Mouse (Mus musculus): ENCODE data around the gene Pdgfa. TPM values are rescaled to one million over a fixed set of nuclear protein-coding genes. Genes with fewer than 3 reads are reported as not detected.

The Pdgfa gene
- polyA plus RNA-seq, 1 experiment = 9.7 TPM

- TF ChIP-seq POLR2A (IDR thresholded peaks at IDR 0.05; ENCODE audit: borderline replicate concordance, extremely low read depth, insufficient read depth, insufficient read length, poor library complexity, severe bottlenecking) = no peak
- TF ChIP-seq CTCF (IDR thresholded peaks at IDR 0.05; ENCODE audit: borderline replicate concordance, extremely low read depth, insufficient read depth, insufficient read length) = no peak
- no peak for DNase-seq (ENCODE audit: low read depth)
These were observed 45.9 kb downstream of the Pdgfa start for GRCm38 (mm10) chr5:138951305-138951704.

DNA sequence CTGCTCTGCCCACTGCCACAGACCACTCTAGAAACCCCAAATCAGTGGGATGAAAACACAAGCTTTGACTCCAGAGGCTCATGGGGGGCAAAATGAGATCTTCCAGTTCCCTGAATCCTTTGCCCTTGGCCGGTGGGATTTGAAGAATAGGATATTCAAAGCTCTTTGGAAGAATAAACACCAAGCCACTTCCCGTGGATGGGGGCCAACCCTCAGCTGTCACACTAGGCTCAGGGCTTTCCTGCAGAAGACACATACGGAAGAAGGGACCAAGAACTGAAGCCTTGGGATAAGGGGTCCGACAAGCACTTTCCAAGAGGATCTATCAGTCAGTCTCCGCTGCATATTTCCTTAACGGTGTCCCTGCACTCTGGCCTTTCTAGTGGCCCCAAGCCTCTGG is 48.0 kb downstream of the Pdgfa start:
- no peak for DNase-seq (ENCODE audit: low read depth)
- TF ChIP-seq POLR2A (IDR thresholded peaks at IDR 0.05; ENCODE audit: borderline replicate concordance, extremely low read depth, insufficient read depth, insufficient read length, poor library complexity, severe bottlenecking) (no peak), CTCF (IDR thresholded peaks at IDR 0.05; ENCODE audit: borderline replicate concordance, extremely low read depth, insufficient read depth, insufficient read length) (no peak)

DNA sequence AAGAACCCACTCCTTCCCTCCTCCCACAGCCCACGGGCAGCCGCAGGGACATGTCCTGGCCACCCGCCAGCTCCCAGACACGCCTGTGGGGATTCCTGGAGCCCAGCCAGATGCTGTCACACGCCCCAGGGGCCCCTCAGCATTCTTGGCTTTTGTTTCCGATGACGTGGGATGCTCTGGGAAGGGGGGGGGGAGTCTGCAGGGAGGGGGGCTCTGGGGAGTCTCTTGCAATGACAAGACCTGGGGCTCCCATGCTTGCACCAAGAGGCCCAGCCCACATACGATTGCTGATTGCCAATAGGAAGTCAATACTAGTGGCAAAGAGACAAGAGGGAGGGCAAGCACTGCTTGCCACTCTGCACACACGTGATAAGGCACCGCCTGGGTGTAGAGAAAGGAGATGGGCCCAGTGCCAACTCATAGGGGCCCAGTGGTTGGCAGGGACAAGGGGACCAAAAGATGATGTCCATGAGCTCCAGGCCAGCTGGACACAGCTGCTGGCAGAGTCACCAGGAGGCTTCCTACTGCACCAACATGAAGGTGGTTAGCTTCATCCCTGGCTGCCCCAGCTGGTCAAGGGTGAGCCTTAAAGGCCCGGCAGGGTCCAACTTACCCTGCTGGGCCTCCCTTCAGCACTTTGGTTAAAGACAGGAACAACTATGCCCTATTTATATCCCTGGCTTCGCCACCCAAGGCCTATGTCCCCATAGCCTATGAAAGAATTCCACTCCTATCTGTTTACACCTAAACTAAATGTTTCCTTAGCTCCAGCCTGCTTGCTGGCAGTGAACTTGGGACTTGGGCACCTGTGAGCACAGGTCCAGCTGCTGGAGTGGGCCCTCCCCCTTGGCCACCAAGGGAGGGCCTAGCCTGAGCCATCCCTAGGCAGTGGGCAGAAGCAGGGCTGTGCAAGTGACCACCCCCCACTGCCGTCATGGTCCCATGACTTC is 48.9 kb downstream of the Pdgfa start:
- TF ChIP-seq POLR2A (IDR thresholded peaks at IDR 0.05; ENCODE audit: borderline replicate concordance, extremely low read depth, insufficient read depth, insufficient read length, poor library complexity, severe bottlenecking) (no peak), CTCF (IDR thresholded peaks at IDR 0.05; ENCODE audit: borderline replicate concordance, extremely low read depth, insufficient read depth, insufficient read length) (no peak)
- DNase-seq (ENCODE audit: low read depth) = peak; percentile 78

DNA sequence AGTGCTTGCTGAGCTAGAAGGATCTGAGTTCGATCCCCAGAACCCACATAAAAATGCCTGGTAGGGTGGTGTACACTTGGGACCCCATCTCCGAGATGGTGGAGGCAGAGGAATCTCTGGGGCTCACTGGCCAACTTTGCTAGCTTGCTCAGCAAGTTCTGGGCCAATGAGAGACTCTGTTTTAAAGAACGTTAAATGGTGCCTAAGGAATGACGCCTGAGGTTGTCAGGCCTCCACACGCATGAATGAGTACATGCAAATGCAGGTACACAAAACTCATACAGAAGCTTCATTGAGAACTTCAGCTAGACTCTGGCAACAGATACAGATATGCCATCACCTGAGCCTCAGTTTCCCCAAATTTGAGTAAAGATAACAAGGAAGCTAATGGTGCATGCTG is 49.7 kb downstream of the Pdgfa start:
- TF ChIP-seq CTCF (IDR thresholded peaks at IDR 0.05; ENCODE audit: borderline replicate concordance, extremely low read depth, insufficient read depth, insufficient read length) = no peak
- no peak for TF ChIP-seq POLR2A (IDR thresholded peaks at IDR 0.05; ENCODE audit: borderline replicate concordance, extremely low read depth, insufficient read depth, insufficient read length, poor library complexity, severe bottlenecking)

GRCm38 (mm10) chr5:138946931-138947330 is 50.2 kb downstream of the Pdgfa start:
- peak; percentile 53 for DNase-seq (ENCODE audit: low read depth)

More for the DNA sequence above, 49.7 kb downstream of the Pdgfa start:
- peak; percentile 62 for DNase-seq (ENCODE audit: low read depth)

DNA sequence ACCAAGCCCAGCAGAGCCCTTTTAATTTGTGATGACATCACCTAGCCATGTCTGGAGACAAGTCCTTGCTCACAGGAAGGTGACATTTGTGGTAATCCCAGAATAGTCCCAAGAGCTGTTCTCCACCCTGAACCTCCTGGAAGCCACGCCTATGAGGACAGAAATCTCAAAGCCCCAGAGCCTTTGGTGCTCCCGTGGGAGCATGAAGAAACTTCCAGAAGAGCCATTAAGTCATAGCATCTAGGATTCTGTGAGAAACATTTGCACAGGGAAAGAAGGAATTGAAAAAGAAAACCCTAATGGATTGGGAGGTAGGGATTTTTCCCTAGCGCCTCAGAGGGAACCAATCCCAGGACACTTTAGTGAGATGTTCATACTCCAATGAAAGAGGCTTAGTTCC is 52.2 kb downstream of the Pdgfa start:
- DNase-seq (ENCODE audit: low read depth) = no peak
- TF ChIP-seq POLR2A (IDR thresholded peaks at IDR 0.05; ENCODE audit: borderline replicate concordance, extremely low read depth, insufficient read depth, insufficient read length, poor library complexity, severe bottlenecking) = no peak
- no peak for TF ChIP-seq CTCF (IDR thresholded peaks at IDR 0.05; ENCODE audit: borderline replicate concordance, extremely low read depth, insufficient read depth, insufficient read length)

More at GRCm38 (mm10) chr5:138946931-138947330, 50.2 kb downstream of the Pdgfa start:
- TF ChIP-seq POLR2A (IDR thresholded peaks at IDR 0.05; ENCODE audit: borderline replicate concordance, extremely low read depth, insufficient read depth, insufficient read length, poor library complexity, severe bottlenecking) = no peak
- TF ChIP-seq CTCF (IDR thresholded peaks at IDR 0.05; ENCODE audit: borderline replicate concordance, extremely low read depth, insufficient read depth, insufficient read length) = no peak

DNA sequence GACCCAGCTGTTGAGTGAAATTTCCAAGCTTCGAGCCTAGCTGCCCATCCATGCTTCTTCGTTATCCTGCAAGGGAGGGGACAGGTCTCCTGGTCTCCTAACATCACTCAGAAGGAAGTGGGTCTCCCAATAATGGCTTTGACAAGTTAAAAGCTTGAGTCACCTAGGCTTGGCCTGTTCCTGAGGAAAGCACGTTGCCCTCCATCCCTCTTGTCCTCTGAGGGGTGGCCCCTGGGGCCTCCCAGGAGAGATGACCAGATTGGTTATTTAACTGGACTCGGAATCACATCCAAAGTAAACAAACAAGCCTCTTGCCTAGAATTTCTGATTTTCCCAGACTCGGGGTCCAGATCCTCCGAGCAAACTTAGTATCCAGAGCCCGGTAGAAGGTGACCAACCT is 52.6 kb downstream of the Pdgfa start:
- DNase-seq (ENCODE audit: low read depth) = no peak
- no peak for TF ChIP-seq POLR2A (IDR thresholded peaks at IDR 0.05; ENCODE audit: borderline replicate concordance, extremely low read depth, insufficient read depth, insufficient read length, poor library complexity, severe bottlenecking)
- no peak for TF ChIP-seq CTCF (IDR thresholded peaks at IDR 0.05; ENCODE audit: borderline replicate concordance, extremely low read depth, insufficient read depth, insufficient read length)

DNA sequence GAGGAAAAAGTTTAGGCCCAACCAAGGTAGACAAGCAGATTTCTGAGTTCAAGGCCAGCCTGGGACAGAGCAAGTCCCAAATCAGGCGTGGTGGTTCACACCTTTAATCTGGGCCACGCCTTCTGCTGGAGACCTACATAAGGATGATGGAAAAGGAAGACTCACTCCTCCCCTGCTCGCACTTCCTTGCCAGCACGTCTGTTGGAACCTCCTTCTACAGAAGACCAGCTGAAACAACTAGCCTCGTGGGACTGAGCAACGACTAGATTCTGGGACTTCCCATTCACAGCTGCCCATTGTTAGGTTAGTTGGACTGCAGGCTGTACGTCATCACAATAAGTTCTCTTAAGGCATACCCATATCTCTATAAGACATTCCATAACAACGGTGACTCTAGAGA is 55.3 kb downstream of the Pdgfa start:
- DNase-seq (ENCODE audit: low read depth) = no peak
- no peak for TF ChIP-seq CTCF (IDR thresholded peaks at IDR 0.05; ENCODE audit: borderline replicate concordance, extremely low read depth, insufficient read depth, insufficient read length)
- TF ChIP-seq POLR2A (IDR thresholded peaks at IDR 0.05; ENCODE audit: borderline replicate concordance, extremely low read depth, insufficient read depth, insufficient read length, poor library complexity, severe bottlenecking) = no peak

- DNase-seq (ENCODE audit: low read depth) = no peak
These were observed 56.6 kb downstream of the Pdgfa start for GRCm38 (mm10) chr5:138940576-138940975.

GRCm38 (mm10) chr5:138938572-138939163 is 58.5 kb downstream of the Pdgfa start:
- TF ChIP-seq CTCF (IDR thresholded peaks at IDR 0.05; ENCODE audit: borderline replicate concordance, extremely low read depth, insufficient read depth, insufficient read length) = no peak
- no peak for TF ChIP-seq POLR2A (IDR thresholded peaks at IDR 0.05; ENCODE audit: borderline replicate concordance, extremely low read depth, insufficient read depth, insufficient read length, poor library complexity, severe bottlenecking)
- no peak for DNase-seq (ENCODE audit: low read depth)

More at GRCm38 (mm10) chr5:138940576-138940975, 56.6 kb downstream of the Pdgfa start:
- no peak for TF ChIP-seq CTCF (IDR thresholded peaks at IDR 0.05; ENCODE audit: borderline replicate concordance, extremely low read depth, insufficient read depth, insufficient read length)
- TF ChIP-seq POLR2A (IDR thresholded peaks at IDR 0.05; ENCODE audit: borderline replicate concordance, extremely low read depth, insufficient read depth, insufficient read length, poor library complexity, severe bottlenecking) = no peak

GRCm38 (mm10) chr5:138936399-138937089 is 60.6 kb downstream of the Pdgfa start:
- no peak for DNase-seq (ENCODE audit: low read depth)
- TF ChIP-seq POLR2A (IDR thresholded peaks at IDR 0.05; ENCODE audit: borderline replicate concordance, extremely low read depth, insufficient read depth, insufficient read length, poor library complexity, severe bottlenecking) = no peak
- no peak for TF ChIP-seq CTCF (IDR thresholded peaks at IDR 0.05; ENCODE audit: borderline replicate concordance, extremely low read depth, insufficient read depth, insufficient read length)

Data from brain, embryonic 14.5 days (tissue).